Mouse (Mus musculus) kidney, adult 11 months (tissue): Measurements from ENCODE around the gene Vmn2r33.
"Not testable (repeated sequence)": the region's sequence is repeated elsewhere in the genome, so short reads cannot be mapped to it uniquely, and the experiment has no call there.

Experiments used
- DNase-seq: peaks from one replicate; pipeline ENCODE4 v3.0.0; 2022

Gene Vmn2r33

DNA sequence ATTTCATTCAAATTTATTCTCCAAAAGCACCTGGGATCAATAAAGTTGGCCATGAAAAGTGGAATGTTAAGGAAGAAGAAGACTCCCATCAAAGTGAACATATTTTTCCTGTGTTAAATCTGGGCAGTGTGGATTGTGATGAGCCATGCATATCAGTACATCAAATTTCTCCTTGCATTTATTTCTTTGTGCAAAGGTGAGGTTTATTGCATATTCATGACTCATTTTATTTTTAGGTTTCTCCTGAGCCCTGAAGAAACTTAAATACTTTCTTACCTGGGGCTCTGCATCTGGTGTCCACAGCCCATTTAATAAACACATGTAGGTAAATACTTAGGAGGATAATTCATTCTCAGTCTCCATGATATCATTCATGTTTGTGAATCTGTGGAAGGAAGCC, at the start of gene Vmn2r33:
Vmn2r33 (minus strand) TSS at position 101 of the 400 bp plus-strand sequence.
- not testable (repeated sequence) for DNase-seq
